ENCODE assay signal across 16 mouse cellular contexts in genomic region chr3:27073884-27074283, GRCm38 (mm10).
"Had no signal": no experiment of that assay in that cellular context is flagged by ENCODE, and none has a peak within 500 bp of the region (broad histone marks: within the 10 kb centered on the region; RNA-seq: fewer than 3 reads in every experiment).

No protein-coding gene starts in this region.

- ATAC-seq: inflammation-experienced regulatory T-cells, adult 6 months; intestine, postnatal 0 days; midbrain, embryonic 15.5 days had no signal

- H3K9ac ChIP-seq: lung, embryonic 15.5 days; midbrain, embryonic 15.5 days; neural tube, embryonic 13.5 days; stomach, embryonic 15.5 days had no signal

- H3K4me2 ChIP-seq: lung, embryonic 15.5 days; midbrain, embryonic 11.5 days; midbrain, embryonic 15.5 days; neural tube, embryonic 13.5 days; stomach, embryonic 15.5 days had no signal

- H3K36me3 ChIP-seq: limb, embryonic 10.5 days; lung, embryonic 15.5 days; midbrain, embryonic 15.5 days; neural tube, embryonic 13.5 days; stomach, embryonic 15.5 days had no signal

- H3K4me3 ChIP-seq: left cerebral cortex, adult 2 months; limb, embryonic 10.5 days; lung, embryonic 15.5 days; midbrain, embryonic 15.5 days; neural tube, embryonic 13.5 days; stomach, embryonic 15.5 days had no signal

- H3K27me3 ChIP-seq: lung, embryonic 15.5 days; midbrain, embryonic 15.5 days; neural tube, embryonic 13.5 days; stomach, embryonic 15.5 days had no signal

- H3K27ac ChIP-seq: left cerebral cortex, adult 2 months; limb, embryonic 10.5 days; lung, embryonic 15.5 days; macrophage; midbrain, embryonic 15.5 days; neural tube, embryonic 13.5 days; stomach, embryonic 15.5 days had no signal

- H3K9me3 ChIP-seq: limb, embryonic 10.5 days; lung, embryonic 15.5 days; midbrain, embryonic 15.5 days; neural tube, embryonic 13.5 days; stomach, embryonic 15.5 days had no signal

- DNase-seq: kidney, adult 8-10 months; kidney, postnatal 10 days; lung, postnatal 14 days; right cerebral cortex, postnatal 14 days; thymus, adult 2 months; thymus, postnatal 25 days had no signal

- H3K4me1 ChIP-seq: limb, embryonic 10.5 days; lung, embryonic 15.5 days; midbrain, embryonic 15.5 days; stomach, embryonic 15.5 days had no signal
